Mouse (Mus musculus) C2C12 (cell line): ENCODE data around the gene Disp3. TPM values are rescaled to one million over a fixed set of nuclear protein-coding genes. Genes with fewer than 3 reads are reported as not detected.

Experiments used
- H3K27me3 ChIP-seq: one replicate; pipeline ENCODE4 v1.6.1; 2011; ENCODE audit not compliant: control insufficient read depth, insufficient read depth, insufficient read length
- H3K36me3 ChIP-seq: one replicate; pipeline ENCODE4 v1.6.1; 2011; ENCODE audit not compliant: control insufficient read depth, insufficient read depth
- H3K4me3 ChIP-seq: one replicate; pipeline ENCODE4 v1.5.1; 2011; ENCODE audit warnings: mild to moderate bottlenecking, control low read depth; ENCODE audit not compliant: poor library complexity, insufficient read depth, severe bottlenecking
- H3K79me2 ChIP-seq: one replicate; pipeline ENCODE4 v1.6.1; 2011; ENCODE audit not compliant: control insufficient read depth, insufficient read depth
- H3K79me3 ChIP-seq: one replicate; pipeline ENCODE4 v1.6.1; 2011; ENCODE audit warnings: low read depth, control low read depth
- H3ac ChIP-seq: one replicate; pipeline ENCODE3; 2011; ENCODE audit warnings: low read depth; ENCODE audit not compliant: control insufficient read depth, insufficient read length
- CEBPB ChIP-seq: IDR thresholded peaks from one replicate; pipeline ENCODE4 v1.6.1; 2011; ENCODE audit warnings: low read depth, mild to moderate bottlenecking, control low read depth, moderate library complexity
- CTCF ChIP-seq: IDR thresholded peaks from one replicate; pipeline ENCODE4 v1.5.1; 2011; ENCODE audit not compliant: control insufficient read depth, insufficient read depth, insufficient read length
- FOSL1 ChIP-seq: IDR thresholded peaks from one replicate; pipeline ENCODE4 v1.8.0; 2011; ENCODE audit warnings: mild to moderate bottlenecking, low read length; ENCODE audit not compliant: poor library complexity, insufficient read depth, severe bottlenecking
- MAX ChIP-seq: IDR thresholded peaks from one replicate; pipeline ENCODE4 v1.6.1; 2011; ENCODE audit warnings: mild to moderate bottlenecking, control low read depth
- MYOD1 ChIP-seq: IDR thresholded peaks from one replicate; pipeline ENCODE4 v1.6.1; 2011; ENCODE audit warnings: low read depth; ENCODE audit not compliant: control insufficient read depth, insufficient read length
- MYOG ChIP-seq: IDR thresholded peaks from one replicate; pipeline ENCODE4 v1.6.1; 2011; ENCODE audit not compliant: control insufficient read depth, insufficient read length; ENCODE audit errors: extremely low read depth
- USF1 ChIP-seq: IDR thresholded peaks from one replicate; pipeline ENCODE4 v1.6.1; 2011; ENCODE audit warnings: low read depth, mild to moderate bottlenecking, control low read depth, moderate library complexity
- polyA plus RNA-seq: library from polyadenylated mRNA; unstranded; fragments of >200 nt; fragmentation: generic; extraction: Trizol; gene quantifications from one replicate; pipeline ENCODE4 v1.2.1, GENCODE M21; 2012; ENCODE audit warnings: missing spikeins

Disp3 gene
- polyA plus RNA-seq, 1 experiment = 0.04 TPM

- H3K4me3 ChIP-seq = no peak overlapping the region
- no peaks in the 10 kb centered on the region for H3K36me3 ChIP-seq
- no peak for TF ChIP-seq MAX
- TF ChIP-seq CTCF = no peak
- no peak for TF ChIP-seq FOSL1
- no peak for TF ChIP-seq MYOG
- no peaks in the 10 kb centered on the region for H3K79me2 ChIP-seq
- no peaks in the 10 kb centered on the region for H3K79me3 ChIP-seq
- H3ac ChIP-seq = no peak overlapping the region
- H3K27me3 ChIP-seq = peaks cover 14% of the 10 kb centered on the region
These were observed 724 bp downstream of the Disp3 start for GRCm38 (mm10) chr4:148287041-148287440.

- peaks cover 14% of the 10 kb centered on the region for H3K27me3 ChIP-seq
- no peak overlapping the region for H3K4me3 ChIP-seq
- no peaks in the 10 kb centered on the region for H3K79me3 ChIP-seq
- no peak overlapping the region for H3ac ChIP-seq
- TF ChIP-seq USF1 (no peak), FOSL1 (no peak), CEBPB (no peak), MAX (no peak), CTCF (no peak), MYOG (no peak), MYOD1 (no peak)
- H3K36me3 ChIP-seq = no peaks in the 10 kb centered on the region
- no peaks in the 10 kb centered on the region for H3K79me2 ChIP-seq
These were observed 1.3 kb downstream of the Disp3 start for GRCm38 (mm10) chr4:148286226-148287031.

GRCm38 (mm10) chr4:148284219-148284618 lies 3.5 kb downstream of the Disp3 start:
- Histone ChIP-seq H3ac (no peak overlapping the region), H3K36me3 (no peaks in the 10 kb centered on the region), H3K27me3 (peaks cover 14% of the 10 kb centered on the region), H3K79me3 (no peaks in the 10 kb centered on the region), H3K4me3 (no peak overlapping the region), H3K79me2 (no peaks in the 10 kb centered on the region)
- TF ChIP-seq FOSL1 (no peak), CTCF (no peak), CEBPB (no peak), MYOG (no peak), USF1 (no peak), MYOD1 (no peak), MAX (no peak)

GRCm38 (mm10) chr4:148276816-148277491 lies 10.8 kb downstream of the Disp3 start:
- Histone ChIP-seq H3K4me3 (no peak overlapping the region), H3K36me3 (no peaks in the 10 kb centered on the region), H3K79me3 (no peaks in the 10 kb centered on the region), H3ac (no peak overlapping the region), H3K27me3 (peaks cover 17% of the 10 kb centered on the region), H3K79me2 (no peaks in the 10 kb centered on the region)
- TF ChIP-seq USF1 = no peak
- no peak for TF ChIP-seq FOSL1
- no peak for TF ChIP-seq CEBPB
- no peak for TF ChIP-seq MAX
- no peak for TF ChIP-seq MYOD1
- no peak for TF ChIP-seq CTCF
- TF ChIP-seq MYOG = no peak

- no peaks in the 10 kb centered on the region for H3K79me3 ChIP-seq
- no peak overlapping the region for H3ac ChIP-seq
- H3K36me3 ChIP-seq = no peaks in the 10 kb centered on the region
- TF ChIP-seq MYOD1 = no peak
- no peaks in the 10 kb centered on the region for H3K79me2 ChIP-seq
- peaks cover 22% of the 10 kb centered on the region for H3K27me3 ChIP-seq
- H3K4me3 ChIP-seq = no peak overlapping the region
These were observed 13.1 kb downstream of the Disp3 start for GRCm38 (mm10) chr4:148274671-148275070.

- TF ChIP-seq CTCF (no peak), MAX (no peak), FOSL1 (no peak), CEBPB (no peak), USF1 (no peak), MYOD1 (no peak), MYOG (no peak)
- no peaks in the 10 kb centered on the region for H3K36me3 ChIP-seq
- H3K79me3 ChIP-seq = no peaks in the 10 kb centered on the region
- H3K79me2 ChIP-seq = no peaks in the 10 kb centered on the region
- peaks cover 22% of the 10 kb centered on the region for H3K27me3 ChIP-seq
- H3K4me3 ChIP-seq = no peak overlapping the region
- no peak overlapping the region for H3ac ChIP-seq
These were observed 14.5 kb downstream of the Disp3 start for GRCm38 (mm10) chr4:148273229-148273628.
